Mouse (Mus musculus) frontal cortex, adult 2 months (tissue): Measurements from ENCODE around the gene Fam166b. TPM values are rescaled to one million over a fixed set of nuclear protein-coding genes. Genes with fewer than 3 reads are reported as not detected.

Experiments
- DNase-seq, 2 experiments: peaks; one replicate each; pipeline ENCODE4 v3.0.0; 2022; ENCODE audit warnings: low spot score in 1 of 2; ENCODE audit errors: extremely low spot score in 1 of 2
- polyA plus RNA-seq: library from polyadenylated mRNA; depleted of rRNA; stranded (reverse); fragments of >200 nt; gene quantifications from 2 replicates; pipeline ENCODE4 v1.2.3, GENCODE M21; 2012; rRNA removed

The Fam166b gene
- 1.1 and 1.2 TPM in 2 replicates for polyA plus RNA-seq

GRCm38 (mm10) chr4:43428946-43429345 is at the start of gene Fam166b:
Gene Fam166b (minus strand): TSS chr4:43429134.
- DNase-seq, result no peak

GRCm38 (mm10) chr4:43478534-43478858 is 49.6 kb upstream of the Fam166b start:
- DNase-seq, result no peak

- peak; percentile 82 to 88 for DNase-seq
Measured at GRCm38 (mm10) chr4:43477857-43478533, 49.1 kb upstream of the Fam166b start.

GRCm38 (mm10) chr4:43476604-43477003 is 47.7 kb upstream of the Fam166b start:
- DNase-seq, result no peak

- no peak for DNase-seq
Measured at GRCm38 (mm10) chr4:43473636-43474035, 44.7 kb upstream of the Fam166b start.

GRCm38 (mm10) chr4:43470301-43470700 is 41.4 kb upstream of the Fam166b start:
- DNase-seq, result no peak

GRCm38 (mm10) chr4:43466872-43467271 is 37.9 kb upstream of the Fam166b start:
- no peak for DNase-seq

- no peak for DNase-seq
Measured at GRCm38 (mm10) chr4:43465935-43466334, 37.0 kb upstream of the Fam166b start.

GRCm38 (mm10) chr4:43463102-43463501 is 34.2 kb upstream of the Fam166b start:
- DNase-seq, result no peak

- no peak for DNase-seq
Measured at GRCm38 (mm10) chr4:43457124-43457523, 28.2 kb upstream of the Fam166b start.

GRCm38 (mm10) chr4:43456470-43456869 is 27.5 kb upstream of the Fam166b start:
- DNase-seq, result no peak

- DNase-seq, result no peak
Measured at GRCm38 (mm10) chr4:43454041-43454836, 25.3 kb upstream of the Fam166b start, which contains the start of gene Cd72. Gene Cd72 (minus strand): TSS chr4:43454628.

GRCm38 (mm10) chr4:43453413-43453812 is 24.5 kb upstream of the Fam166b start:
- DNase-seq, result no peak

- no peak for DNase-seq
Measured at GRCm38 (mm10) chr4:43452315-43452714, 23.4 kb upstream of the Fam166b start.

GRCm38 (mm10) chr4:43448554-43448953 is 19.6 kb upstream of the Fam166b start:
- DNase-seq, result no peak

GRCm38 (mm10) chr4:43447251-43447650 is 18.3 kb upstream of the Fam166b start:
- DNase-seq, result no peak

GRCm38 (mm10) chr4:43443511-43443910 is 14.6 kb upstream of the Fam166b start:
- no peak for DNase-seq

GRCm38 (mm10) chr4:43442456-43443361 is 13.8 kb upstream of the Fam166b start:
- peak in 1 of 2 experiments; percentile 73 for DNase-seq

- DNase-seq, result peak; percentile 98 to 100
Measured at GRCm38 (mm10) chr4:43442044-43442443, 13.1 kb upstream of the Fam166b start.

- no peak for DNase-seq
Measured at GRCm38 (mm10) chr4:43441639-43442038, 12.7 kb upstream of the Fam166b start, which contains the start of gene Tesk1. Gene Tesk1 (plus strand): TSS chr4:43441939.

- DNase-seq, result no peak
Measured at GRCm38 (mm10) chr4:43432832-43433231, 3.9 kb upstream of the Fam166b start.
